Mouse (Mus musculus) T-helper 17 cell (primary cell): ENCODE measurements around the gene Ccnb1ip1.

Experiments used
- in situ Hi-C, 2 experiments: fragments of 300-600 bp; cut with MboI, MseI; formaldehyde crosslinking; loops; 1 replicate in 1 of 2; 2 replicates in 1 of 2; pipeline ENCODE4 v1.15.1; 2025; ENCODE audit warnings: high pct_unique_total_duplicates in 2 of 2

The Ccnb1ip1 gene

GRCm38 (mm10) chr14:50807487-50808072, at the start of gene Ccnb1ip1, which contains the start of gene Parp2:
Ccnb1ip1 (minus strand) TSS chr14:50807732.
Parp2 (plus strand) TSS chr14:50807841.
- in situ Hi-C loops: loop anchor here (5.0 to 25.0 kb wide), 4 partner anchors 130 to 1745 kb away; partner anchors contain the start of genes Ap5m1 (in 1 of the 2), Exoc5 (in 1 of the 2), Gm49342 (in 1 of the 2) and Pip4p1 (in 1 of the 2)

DNA sequence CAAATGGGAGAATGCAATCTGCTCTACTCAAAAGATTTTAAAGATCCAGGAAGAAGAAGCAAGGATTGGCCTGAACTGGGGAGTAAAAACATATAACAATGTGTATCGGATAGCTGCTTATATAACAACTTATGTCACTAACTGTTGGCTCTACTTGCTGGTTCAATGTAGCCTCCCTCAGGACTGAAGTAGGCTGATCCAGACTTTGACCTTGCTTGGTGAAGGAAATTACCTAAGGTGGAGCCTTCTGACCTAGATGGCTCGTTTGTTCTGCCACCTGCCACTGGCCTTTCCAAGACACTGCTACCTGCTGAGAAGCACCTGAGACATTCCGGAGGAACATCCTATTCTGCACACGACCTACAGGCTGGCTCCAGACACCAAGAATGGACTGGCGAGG, 48.3 kb upstream of the Ccnb1ip1 start:
- in situ Hi-C loops: no loop called here

GRCm38 (mm10) chr14:50837236-50837635, 29.7 kb upstream of the Ccnb1ip1 start:
- in situ Hi-C loops: no loop called here

GRCm38 (mm10) chr14:50834435-50834834, 26.9 kb upstream of the Ccnb1ip1 start:
- in situ Hi-C loops: no loop called here

DNA sequence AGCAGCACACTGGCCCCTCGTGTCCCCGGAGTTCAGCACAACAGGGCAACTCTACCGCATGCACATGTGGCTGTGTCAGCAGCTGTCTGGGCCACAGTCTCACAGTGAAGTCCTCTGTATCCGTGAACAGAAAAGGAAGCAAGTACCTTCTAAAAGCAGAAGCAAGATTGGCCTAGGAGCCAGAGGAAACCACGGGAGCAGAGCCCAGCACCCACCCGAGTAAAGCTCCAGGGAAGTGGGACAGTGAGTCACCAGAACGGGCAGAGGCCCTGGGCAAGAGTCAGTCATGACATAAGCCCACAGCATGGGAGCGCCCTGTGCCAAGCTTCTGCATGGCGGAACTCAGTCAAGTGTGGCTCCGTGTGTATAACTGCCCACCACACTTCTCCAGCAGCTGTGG, 26.4 kb upstream of the Ccnb1ip1 start:
- in situ Hi-C loops: no loop called here

DNA sequence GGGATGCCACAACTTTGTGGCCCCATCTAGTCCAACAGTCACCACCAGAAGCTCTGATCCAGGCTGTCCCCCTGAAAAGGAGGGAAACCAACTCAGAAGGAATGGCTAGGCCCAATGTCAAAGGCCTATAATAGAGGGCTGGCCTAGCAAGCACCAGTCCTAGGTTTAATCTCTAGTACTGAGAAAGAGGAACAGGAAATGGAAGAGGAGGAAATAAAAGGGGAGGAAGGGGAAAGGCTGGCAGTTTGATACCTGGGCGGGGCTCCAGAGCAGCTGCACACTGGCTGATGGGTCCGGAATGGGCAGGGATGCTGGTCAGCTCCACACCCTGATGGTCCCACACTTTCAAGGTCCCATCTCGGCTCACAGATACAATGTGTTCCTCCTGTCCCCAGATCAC, 22.3 kb upstream of the Ccnb1ip1 start:
- in situ Hi-C loops: no loop called here

- in situ Hi-C loops: no loop called here
These were observed 19.0 kb upstream of the Ccnb1ip1 start for GRCm38 (mm10) chr14:50826579-50826978.

- in situ Hi-C loops: loop anchor here (25.0 kb wide), 2 partner anchors 113 to 1762 kb away; partner anchors contain the start of genes Ap5m1 (in 1 of the 2), Exoc5 (in 1 of the 2), Gm49342 (in 1 of the 2) and Pip4p1 (in 1 of the 2)
These were observed 16.7 kb upstream of the Ccnb1ip1 start for GRCm38 (mm10) chr14:50824219-50824618.

DNA sequence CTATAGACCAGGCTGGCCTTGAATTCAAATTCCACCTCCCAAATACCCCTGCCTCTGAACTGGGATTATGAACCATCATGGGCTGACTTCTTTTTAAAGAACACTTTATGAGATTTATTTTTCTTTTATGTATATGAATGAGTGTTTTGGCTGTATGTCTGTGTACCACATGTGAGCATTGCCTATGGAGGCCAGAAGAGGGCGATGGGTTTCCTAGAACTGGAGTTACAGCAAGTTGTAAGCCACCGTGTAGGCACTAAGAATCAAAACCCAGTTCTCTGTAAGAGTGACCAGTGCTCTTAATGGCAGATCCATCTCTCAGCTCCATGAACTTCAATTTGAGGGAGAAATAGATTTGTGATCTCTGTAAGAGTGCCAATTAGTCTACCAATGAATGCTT, 15.7 kb upstream of the Ccnb1ip1 start:
- in situ Hi-C loops: loop anchor here (25.0 kb wide), 2 partner anchors 114 to 1761 kb away; partner anchors contain the start of genes Ap5m1 (in 1 of the 2), Exoc5 (in 1 of the 2), Gm49342 (in 1 of the 2) and Pip4p1 (in 1 of the 2)

GRCm38 (mm10) chr14:50813060-50813459, 5.5 kb upstream of the Ccnb1ip1 start:
- in situ Hi-C loops: loop anchor here (25.0 kb wide), 2 partner anchors 124 to 1751 kb away; partner anchors contain the start of genes Ap5m1 (in 1 of the 2), Exoc5 (in 1 of the 2), Gm49342 (in 1 of the 2) and Pip4p1 (in 1 of the 2)

GRCm38 (mm10) chr14:50806469-50806868, 1.1 kb downstream of the Ccnb1ip1 start:
- in situ Hi-C loops: loop anchor here (5.0 to 25.0 kb wide), 4 partner anchors 131 to 1744 kb away; partner anchors contain the start of genes Ap5m1 (in 1 of the 2), Exoc5 (in 1 of the 2), Gm49342 (in 1 of the 2) and Pip4p1 (in 1 of the 2)

DNA sequence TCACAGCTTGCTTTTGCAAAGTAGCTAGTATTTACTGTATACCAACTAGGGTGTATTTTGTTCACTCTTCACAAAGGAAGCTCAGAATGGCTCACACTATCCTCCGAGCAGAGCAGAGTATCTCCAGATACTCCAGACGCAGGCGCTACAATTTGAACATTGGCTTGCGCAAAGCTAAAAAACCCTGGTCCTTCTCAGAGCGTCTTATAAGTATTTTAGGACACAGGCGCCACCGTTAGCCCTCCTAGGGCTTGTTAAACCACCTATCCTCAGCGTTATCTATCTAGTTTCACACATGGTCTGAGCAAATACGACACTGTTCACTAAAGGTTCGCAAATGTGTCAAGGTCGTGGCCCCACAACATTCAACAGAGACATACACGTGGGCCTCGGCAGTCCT, 2.8 kb downstream of the Ccnb1ip1 start:
- in situ Hi-C loops: loop anchor here (5.0 to 25.0 kb wide), 4 partner anchors 133 to 1742 kb away; partner anchors contain the start of genes Ap5m1 (in 1 of the 2), Exoc5 (in 1 of the 2), Gm49342 (in 1 of the 2) and Pip4p1 (in 1 of the 2)

GRCm38 (mm10) chr14:50802843-50803562, 4.5 kb downstream of the Ccnb1ip1 start:
- in situ Hi-C loops: loop anchor here (25.0 kb wide), 2 partner anchors 134 to 1741 kb away; partner anchors contain the start of genes Ap5m1 (in 1 of the 2), Exoc5 (in 1 of the 2), Gm49342 (in 1 of the 2) and Pip4p1 (in 1 of the 2)

DNA sequence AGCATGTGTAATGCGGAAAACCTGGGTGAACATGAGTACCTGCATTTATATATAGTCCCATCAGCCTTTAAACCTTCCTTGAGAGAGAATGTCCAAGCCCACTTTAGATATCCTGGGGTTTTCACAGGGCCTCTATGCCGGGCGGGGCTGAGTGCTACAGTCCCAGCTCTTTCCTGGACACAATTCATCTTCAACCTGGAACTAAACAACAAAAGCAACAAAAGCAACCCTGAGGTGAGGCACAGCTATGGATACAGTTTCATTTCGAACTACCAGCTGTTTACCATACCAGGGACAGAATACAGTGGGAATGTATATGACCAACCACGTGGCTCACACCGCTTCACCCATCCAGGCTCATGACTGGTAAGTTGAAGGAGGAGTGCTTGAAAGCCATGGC, 5.1 kb downstream of the Ccnb1ip1 start:
- in situ Hi-C loops: loop anchor here (25.0 kb wide), 2 partner anchors 135 to 1740 kb away; partner anchors contain the start of genes Ap5m1 (in 1 of the 2), Exoc5 (in 1 of the 2), Gm49342 (in 1 of the 2) and Pip4p1 (in 1 of the 2)

- in situ Hi-C loops: loop anchor here (25.0 kb wide), 3 partner anchors 138 to 1737 kb away; partner anchors contain the start of genes Ap5m1 (in 2 of the 2), Exoc5 (in 2 of the 2), Gm49342 (in 1 of the 2) and Pip4p1 (in 1 of the 2)
These were observed 7.9 kb downstream of the Ccnb1ip1 start for GRCm38 (mm10) chr14:50799502-50800259.

- in situ Hi-C loops: loop anchor here (25.0 kb wide), 2 partner anchors 1611 to 1736 kb away; partner anchors contain the start of genes Ap5m1 (in 1 of the 2) and Exoc5 (in 1 of the 2)
These were observed 9.0 kb downstream of the Ccnb1ip1 start for GRCm38 (mm10) chr14:50798512-50798911.

DNA sequence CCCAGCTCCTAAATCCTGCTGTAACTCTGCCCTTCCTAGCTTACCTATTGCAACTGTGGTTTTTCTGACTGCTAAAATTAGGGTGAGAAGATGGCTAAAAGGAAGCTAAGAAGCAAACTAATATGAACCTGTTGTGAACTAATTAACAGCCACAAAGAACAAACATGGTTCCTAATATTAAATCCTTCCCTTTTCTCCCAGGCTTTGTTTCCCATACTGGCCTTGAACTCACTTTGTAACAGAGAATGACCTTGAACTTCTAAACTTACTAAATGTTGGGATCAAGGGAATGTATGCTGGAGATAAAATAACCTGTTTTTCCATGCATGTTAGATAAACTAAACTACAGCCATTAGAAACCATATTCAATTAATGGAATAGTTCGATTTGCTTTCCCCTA, 11.1 kb downstream of the Ccnb1ip1 start:
- in situ Hi-C loops: loop anchor here (25.0 kb wide), 2 partner anchors 1609 to 1734 kb away; partner anchors contain the start of genes Ap5m1 (in 1 of the 2) and Exoc5 (in 1 of the 2)

GRCm38 (mm10) chr14:50795965-50796364, 11.6 kb downstream of the Ccnb1ip1 start:
- in situ Hi-C loops: loop anchor here (25.0 kb wide), 2 partner anchors 1609 to 1734 kb away; partner anchors contain the start of genes Ap5m1 (in 1 of the 2) and Exoc5 (in 1 of the 2)

- in situ Hi-C loops: loop anchor here (25.0 kb wide), 2 partner anchors 1608 to 1733 kb away; partner anchors contain the start of genes Ap5m1 (in 1 of the 2) and Exoc5 (in 1 of the 2)
These were observed 12.1 kb downstream of the Ccnb1ip1 start for GRCm38 (mm10) chr14:50795261-50795935.
